Comparison of ENCODE assay signal across 8 mouse cellular contexts in the genomic region with DNA sequence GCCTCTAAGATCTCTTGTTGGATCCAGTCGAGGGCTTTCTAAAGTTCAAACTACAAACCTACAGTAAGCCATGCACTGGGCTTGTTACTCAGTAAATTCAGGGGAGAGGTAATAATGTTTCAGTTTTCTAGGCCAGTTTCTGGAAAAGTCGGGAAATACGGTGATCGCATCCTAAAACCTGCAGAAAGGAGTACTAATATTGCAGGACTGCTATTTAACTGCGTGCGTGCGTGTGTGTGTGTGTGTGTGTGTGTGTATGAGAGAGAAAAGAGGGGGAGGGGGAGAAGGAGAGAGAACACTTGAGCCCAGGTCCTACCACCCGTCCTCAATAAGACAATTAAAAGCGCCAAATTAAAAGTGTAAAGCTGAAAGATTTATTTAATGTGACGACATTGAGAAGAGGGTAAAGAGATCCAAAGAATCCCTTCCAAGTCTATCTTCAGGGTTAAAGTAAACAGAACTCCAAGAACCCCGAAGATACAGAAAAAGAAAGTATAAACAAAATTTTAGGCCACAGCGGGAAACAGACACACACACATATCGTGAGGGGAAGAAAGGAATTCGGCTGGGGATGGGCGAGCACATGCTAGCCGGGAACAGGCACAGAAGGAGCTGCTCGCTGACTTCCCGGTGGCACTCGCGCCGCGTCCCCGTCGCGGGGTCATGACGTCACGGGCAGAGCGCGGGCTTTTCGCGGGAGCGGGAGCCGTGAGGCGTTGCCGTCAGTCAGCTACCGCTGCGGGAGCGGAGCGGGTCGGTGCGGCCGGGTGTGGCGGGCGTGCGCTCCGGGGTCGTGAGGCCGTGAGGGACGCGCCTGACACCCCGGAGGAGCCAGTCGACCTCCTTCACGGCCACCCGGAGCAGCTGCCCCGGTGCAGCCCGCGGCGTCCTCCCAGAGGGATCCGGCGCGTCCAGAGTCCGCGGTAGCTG. TPM values are rescaled to one million over a fixed set of nuclear protein-coding genes. Genes with fewer than 3 reads are reported as not detected.
DNase-seq lines count a peak whose midpoint lies in the region; ATAC-seq and TF ChIP-seq lines count a peak whose summit lies in the region.

Brca2 (plus strand) TSS at position 694 of the 930 bp plus-strand sequence.

- TF ChIP-seq POLR2A in CH12.LX (IDR thresholded peaks at IDR 0.05; ENCODE audit: low read depth, low read length): peak; percentile 94

- TF ChIP-seq CTCF in CH12.LX (conservative IDR thresholded peaks at IDR 0.05 in 1 of 2, IDR thresholded peaks at IDR 0.05 in 1 of 2; ENCODE audit: low read depth in 2 of 2, low read length in 2 of 2): no peak
- no peak for TF ChIP-seq CTCF in liver, postnatal 0 days (IDR thresholded peaks at IDR 0.05; ENCODE audit: low read depth)

- H3K36me3 ChIP-seq in CH12.LX (replicated peaks in 1 of 2; ENCODE audit: control insufficient read depth in 1 of 2, insufficient read depth in 1 of 2, low read length in 1 of 2): peaks cover 6 to 14% of the 10 kb centered on the region in 2 experiments
- H3K36me3 ChIP-seq in forebrain, embryonic 12.5 days (replicated peaks): no peaks in the 10 kb centered on the region; the same call in 1 of the 2 replicates
- no peaks in the 10 kb centered on the region for H3K36me3 ChIP-seq in liver, postnatal 0 days (replicated peaks; ENCODE audit: insufficient read depth, low read length)
- no peaks in the 10 kb centered on the region for H3K36me3 ChIP-seq in neural tube, embryonic 14.5 days (ENCODE audit: control insufficient read depth, insufficient read depth, low read length)

- WGBS in forebrain, embryonic 12.5 days: 6% methylated on average over 61 of the region's 63 CpGs
- 2% methylated on average over 62 of the region's 63 CpGs for WGBS in large intestine, adult 2 months
- 3% methylated on average over 63 of the region's 63 CpGs for WGBS in liver, postnatal 0 days (ENCODE audit: insufficient replicate concordance)
- 6% methylated on average over 60 of the region's 63 CpGs for WGBS in neural tube, embryonic 14.5 days

- peak within 1 kb of the TSS; percentile 83 to 91 (median 88) for H3K4me3 ChIP-seq in CH12.LX (replicated peaks in 1 of 3; ENCODE audit: low read depth in 2 of 3, low read length in 2 of 3, poor library complexity in 1 of 3)
- H3K4me3 ChIP-seq in forebrain, embryonic 12.5 days (replicated peaks): peak within 1 kb of the TSS; percentile 81
- peak within 1 kb of the TSS; percentile 78 for H3K4me3 ChIP-seq in liver, postnatal 0 days (ENCODE audit: low read depth, low read length)
- peak within 1 kb of the TSS; percentile 71 for H3K4me3 ChIP-seq in neural tube, embryonic 14.5 days (ENCODE audit: low read depth, low read length)

- intact Hi-C loops in heart, postnatal 10 days (cut with DNase I): loop anchor here (2.0 kb wide), 1 partner anchor 143 kb away; no protein-coding TSS in a partner anchor

- peak within 1 kb of the TSS; percentile 14; the same call in 1 of the 2 replicates for H3K27ac ChIP-seq in CH12.LX (ENCODE audit: insufficient read depth, low read depth)
- peak within 1 kb of the TSS; percentile 71 for H3K27ac ChIP-seq in forebrain, embryonic 12.5 days
- peak within 1 kb of the TSS; percentile 75 for H3K27ac ChIP-seq in liver, postnatal 0 days (ENCODE audit: low read depth)
- H3K27ac ChIP-seq in neural tube, embryonic 14.5 days (ENCODE audit: low read depth, low read length): peak within 1 kb of the TSS; percentile 52

- no peaks in the 10 kb centered on the region for H3K9me3 ChIP-seq in CH12.LX (replicated peaks; ENCODE audit: low read length)
- H3K9me3 ChIP-seq in forebrain, embryonic 12.5 days: no peaks in the 10 kb centered on the region
- H3K9me3 ChIP-seq in liver, postnatal 0 days (ENCODE audit: low read length): no peaks in the 10 kb centered on the region
- H3K9me3 ChIP-seq in neural tube, embryonic 14.5 days (ENCODE audit: control insufficient read depth, low read length): no peaks in the 10 kb centered on the region

- no peaks in the 10 kb centered on the region; the same call in 1 of the 2 replicates for H3K79me2 ChIP-seq in CH12.LX (replicated peaks; ENCODE audit: control insufficient read depth, extremely low read depth, insufficient read depth, poor library complexity, severe bottlenecking)

- in situ Hi-C loops in CH12.LX (cut with MboI; ENCODE audit: low pct_ligation_motif_present, low pct_unique_long_range_greater_than_20kb, low sequenced_read_pairs): no loop called here

- dilution Hi-C loops in CH12.LX (cut with MboI; ENCODE audit: extremely low pct_ligation_motif_present, extremely low pct_unique_long_range_greater_than_20kb, low sequenced_read_pairs): no loop called here

- DNase-seq in CH12.LX (ENCODE audit: extremely low read depth): peak; percentile 82
- DNase-seq in c-Kit-positive CD71-positive TER-119-negative erythroid progenitor cells, embryonic 14.5 days (ENCODE audit: low read depth): peak; percentile 83
- peak; percentile 93 to 95 for DNase-seq in heart, postnatal 10 days
- peak; percentile 52 for DNase-seq in large intestine, adult 2 months (ENCODE audit: low read depth, low spot score)
- peak; percentile 97 for DNase-seq in liver, postnatal 0 days
- DNase-seq in testis, postnatal 10 days (ENCODE audit: low spot score): peak; percentile 96

- H3K27me3 ChIP-seq in CH12.LX (replicated peaks): no peaks in the 10 kb centered on the region
- 0 out of 2 replicates have a peak, but pooled peaks cover 5% of the 10 kb centered on the region for H3K27me3 ChIP-seq in forebrain, embryonic 12.5 days
- no peaks in the 10 kb centered on the region for H3K27me3 ChIP-seq in liver, postnatal 0 days (ENCODE audit: insufficient read depth, low read length)
- no peaks in the 10 kb centered on the region for H3K27me3 ChIP-seq in neural tube, embryonic 14.5 days (ENCODE audit: control insufficient read depth, insufficient read depth, low read length)

- H3K9ac ChIP-seq in CH12.LX (ENCODE audit: insufficient read depth, low read depth): peak within 1 kb of the TSS; percentile 78
- H3K9ac ChIP-seq in forebrain, embryonic 12.5 days: peak within 1 kb of the TSS; percentile 84
- peak within 1 kb of the TSS; percentile 82 for H3K9ac ChIP-seq in liver, postnatal 0 days (replicated peaks)
- peak within 1 kb of the TSS; percentile 76 for H3K9ac ChIP-seq in neural tube, embryonic 14.5 days (replicated peaks; ENCODE audit: low read depth, low read length)

- H3K4me1 ChIP-seq in CH12.LX (ENCODE audit: control insufficient read depth in 1 of 2, insufficient read depth in 2 of 2): peaks cover 5 to 18% of the 10 kb centered on the region in 2 experiments; a peak in 3 of 4 replicates
- peaks cover 15% of the 10 kb centered on the region for H3K4me1 ChIP-seq in forebrain, embryonic 12.5 days
- H3K4me1 ChIP-seq in liver, postnatal 0 days (ENCODE audit: insufficient read depth): peaks cover 7% of the 10 kb centered on the region; the same call in 1 of the 2 replicates
- H3K4me1 ChIP-seq in neural tube, embryonic 14.5 days (ENCODE audit: control insufficient read depth, insufficient read depth, low read length): 0 out of 2 replicates have a peak, but pooled peaks cover 3% of the 10 kb centered on the region

- no peak for TF ChIP-seq RAD21 in CH12.LX (IDR thresholded peaks at IDR 0.05; ENCODE audit: low read depth, low read length)

- ATAC-seq in forebrain, embryonic 12.5 days (ENCODE audit: low FRiP score): peak; percentile 97
- ATAC-seq in liver, postnatal 0 days: peak; percentile 97
- peak; percentile 97 for ATAC-seq in neural tube, embryonic 14.5 days (ENCODE audit: low read depth)

- TF ChIP-seq EP300 in CH12.LX (IDR thresholded peaks at IDR 0.05; ENCODE audit: low read length): peak; percentile 50; the same call in 1 of the 2 replicates
- no peak for TF ChIP-seq EP300 in liver, postnatal 0 days (IDR thresholded peaks at IDR 0.05; ENCODE audit: low read depth)

- H3K4me2 ChIP-seq in CH12.LX (ENCODE audit: insufficient read depth, low read depth, poor library complexity, severe bottlenecking): peak within 1 kb of the TSS; percentile 93
- H3K4me2 ChIP-seq in forebrain, embryonic 12.5 days: peak within 1 kb of the TSS; percentile 66
- H3K4me2 ChIP-seq in liver, postnatal 0 days (ENCODE audit: low read depth, low read length): peak within 1 kb of the TSS; percentile 81
- H3K4me2 ChIP-seq in neural tube, embryonic 14.5 days (ENCODE audit: low read depth, low read length): peak within 1 kb of the TSS; percentile 64

TF ChIP-seq in CH12.LX, 34 proteins besides CTCF, POLR2A, EP300 and RAD21 (continues in another document):
- TF ChIP-seq MEF2A (IDR thresholded peaks at IDR 0.05; ENCODE audit: borderline replicate concordance, low read depth, low read length) (peak; percentile 59), JUN (IDR thresholded peaks at IDR 0.05; ENCODE audit: insufficient read depth, low read depth, low read length) (no peak), MAX (IDR thresholded peaks at IDR 0.05; ENCODE audit: low read length) (peak; percentile 97), MXI1 (IDR thresholded peaks at IDR 0.05; ENCODE audit: low read depth, low read length) (peak; percentile 97), TCF12 (IDR thresholded peaks at IDR 0.05; ENCODE audit: low read depth, low read length) (peak; percentile 95), GABPA (IDR thresholded peaks at IDR 0.05; ENCODE audit: insufficient replicate concordance, low read depth, low read length) (no peak; the same call in 1 of the 2 replicates), POLR2AphosphoS2 (IDR thresholded peaks at IDR 0.05; ENCODE audit: low read depth, low read length) (peak; percentile 90), UBTF (IDR thresholded peaks at IDR 0.05; ENCODE audit: low read depth, low read length) (peak; percentile 45; the same call in 1 of the 2 replicates), RCOR1 (conservative IDR thresholded peaks at IDR 0.05; ENCODE audit: low read depth, low read length) (no peak; the same call in 1 of the 2 replicates), CHD2 (IDR thresholded peaks at IDR 0.05; ENCODE audit: low read length) (peak; percentile 73; the same call in 1 of the 2 replicates), IRF4 (IDR thresholded peaks at IDR 0.05; ENCODE audit: low read depth, low read length) (peak; percentile 67; the same call in 1 of the 2 replicates), TBP (conservative IDR thresholded peaks at IDR 0.05; ENCODE audit: low read depth, low read length) (peak; percentile 73), ZKSCAN1 (IDR thresholded peaks at IDR 0.05; ENCODE audit: borderline replicate concordance, low read depth, low read length) (no peak), SIN3A (IDR thresholded peaks at IDR 0.05; ENCODE audit: low read length) (peak; percentile 97)

RNA-seq across cellular contexts. Expression of gene Brca2, which starts in this region (rescaled TPM):
- total RNA-seq in CH12.LX (2012; rRNA removed): 17.1 and 21.5 TPM in 2 replicates
- 13.8 and 17.3 TPM in 2 replicates for total RNA-seq in CH12.LX (2014; rRNA removed)
- 21.9 and 24.0 TPM in 2 replicates for polyA plus RNA-seq in CH12.LX (2012; ENCODE audit: insufficient read length, low read depth)
- polyA plus RNA-seq in forebrain, embryonic 12.5 days (2016; fragmentation: Nextera tagmentation; extraction: Ambion mirVana): 27.2 and 27.5 TPM in 2 replicates
- 10 to 100 TPM in 1 of 2 experiments, 1 to 10 TPM in 1; 9.4 to 12.0 TPM for total RNA-seq in heart, postnatal 10 days (2021)
- polyA plus RNA-seq in large intestine, adult 2 months (2012; rRNA removed): 2.8 and 4.7 TPM in 2 replicates
- polyA plus RNA-seq in liver, postnatal 0 days (2015; fragmentation: Nextera tagmentation; extraction: Ambion mirVana): 11.8 and 12.6 TPM in 2 replicates
- polyA plus RNA-seq in neural tube, embryonic 14.5 days (2014; fragmentation: Nextera tagmentation; extraction: Ambion mirVana): 11.2 and 12.7 TPM in 2 replicates

Comparison
In these comparisons a context has a peak if more than half of its experiments do, and no peak if none do; other contexts are left out.
1. Peak in every context shown above with its lines: DNase-seq, ATAC-seq, H3K4me3 ChIP-seq and H3K27ac ChIP-seq.
2. H3K27ac ChIP-seq: peak in every context shown above with its lines; median percentile 75 in liver, postnatal 0 days; 71 in forebrain, embryonic 12.5 days; 52 in neural tube, embryonic 14.5 days; 14 in CH12.LX.